Mouse (Mus musculus): Measurements from ENCODE around the gene Ncln. TPM values are rescaled to one million over a fixed set of nuclear protein-coding genes. Genes with fewer than 3 reads are reported as not detected.
A peak's percentile ranks its signal among the peaks of the same experiment; 100 is the strongest.

Gene Ncln
- 56.1 and 63.3 TPM in 2 replicates for polyA plus RNA-seq (2015; fragmentation: Nextera tagmentation; extraction: Ambion mirVana)

DNA sequence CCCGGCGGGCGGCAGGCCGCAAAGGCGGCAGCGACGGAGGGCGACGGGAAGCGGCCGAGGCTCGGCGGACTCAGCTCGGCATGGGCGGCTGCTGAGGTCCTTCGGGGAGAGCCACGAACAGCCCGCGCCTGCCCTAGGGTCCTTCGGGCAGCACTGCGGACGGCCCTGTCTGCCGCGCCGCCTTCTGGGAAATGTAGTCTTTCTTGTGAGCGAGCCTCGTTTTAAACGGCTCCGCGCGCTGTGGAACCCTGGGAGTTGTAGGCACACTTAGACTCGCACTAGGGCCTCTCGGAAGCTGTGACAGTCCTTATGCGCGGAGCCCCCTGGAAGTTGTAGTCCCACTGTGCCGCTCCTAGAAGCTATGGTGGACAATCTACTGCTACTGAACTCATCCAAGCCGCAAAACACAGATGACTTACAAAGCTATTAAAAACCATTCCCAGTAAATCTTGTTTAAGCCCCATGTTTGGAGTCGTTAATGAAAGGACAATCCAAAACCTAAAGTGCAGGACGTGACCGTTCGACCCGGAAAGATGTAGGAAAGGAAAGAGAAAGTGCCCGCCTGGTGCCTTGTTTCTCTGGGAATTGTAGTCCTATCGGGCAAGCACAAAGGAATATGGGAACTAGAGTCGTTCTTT is at the start of gene Ncln:
TSS of gene Ncln (minus strand) at position 129 of the 638 bp plus-strand sequence.
- Histone ChIP-seq H3K27me3 (ENCODE audit: insufficient read depth, low read length) (no peaks in the 10 kb centered on the region), H3K4me2 (ENCODE audit: low read length) (peak within 1 kb of the TSS; percentile 93), H3K36me3 (ENCODE audit: insufficient read depth, low read length) (peaks cover 12% of the 10 kb centered on the region; the same call in 1 of the 2 replicates), H3K27ac (peak within 1 kb of the TSS; percentile 65; the same call in 1 of the 2 replicates), H3K4me3 (replicated peaks; ENCODE audit: low read depth, low read length) (peak within 1 kb of the TSS; percentile 75), H3K4me1 (replicated peaks; ENCODE audit: insufficient read depth, low read length) (peaks cover 10% of the 10 kb centered on the region; the same call in 1 of the 2 replicates), H3K9me3 (replicated peaks; ENCODE audit: low read length) (no peaks in the 10 kb centered on the region), H3K9ac (ENCODE audit: low read depth, low read length) (peak within 1 kb of the TSS; percentile 83)
- TF ChIP-seq CTCF (IDR thresholded peaks at IDR 0.05; ENCODE audit: low read depth) = peak; percentile 11; the same call in 1 of the 2 replicates
- ATAC-seq (replicated peaks; ENCODE audit: low FRiP score, low read depth) (peak; percentile 96), DNase-seq (ENCODE audit: low spot score) (peak; percentile 100)
- whole genome bisulfite sequencing = under 1% methylated on average over 45 of the region's 45 CpGs

DNA sequence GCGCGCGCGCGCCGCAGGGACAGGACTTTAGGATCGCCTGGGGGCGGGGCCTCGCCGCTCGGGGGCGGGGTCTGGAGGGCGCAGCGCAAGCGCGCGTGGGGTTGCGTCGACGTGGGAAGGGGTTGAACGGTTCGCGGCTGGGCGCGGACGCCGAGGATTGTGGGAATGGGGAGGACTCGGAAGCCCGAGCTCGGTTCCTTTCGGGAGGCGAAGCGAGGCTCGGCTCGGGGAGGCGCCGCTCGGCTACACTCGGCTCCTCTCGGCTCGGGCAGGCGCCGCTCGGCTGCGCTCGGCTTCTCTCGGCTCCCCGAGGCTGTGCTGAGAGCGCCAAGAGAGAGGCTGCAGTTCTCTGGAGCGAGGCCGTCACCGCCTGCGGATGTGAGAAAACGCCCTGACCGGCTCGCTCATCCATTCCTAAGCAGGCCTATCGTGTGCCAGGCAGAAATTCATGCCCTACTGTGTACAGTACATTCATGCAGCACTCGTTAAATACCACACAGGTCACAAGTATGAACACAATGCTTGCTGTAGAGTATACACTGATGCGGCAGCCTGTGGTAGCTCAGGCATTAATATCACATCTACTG is 49.1 kb upstream of the Ncln start, which contains the start of gene Gna11:
TSS of gene Gna11 (minus strand) at position 30 of the 587 bp plus-strand sequence.
- Histone ChIP-seq H3K27me3 (ENCODE audit: insufficient read depth, low read length) (no peaks in the 10 kb centered on the region), H3K36me3 (ENCODE audit: insufficient read depth, low read length) (no peaks in the 10 kb centered on the region), H3K4me2 (ENCODE audit: low read length) (peak within 1 kb of the TSS; percentile 98), H3K27ac (peak within 1 kb of the TSS; percentile 73), H3K4me3 (replicated peaks; ENCODE audit: low read depth, low read length) (peak within 1 kb of the TSS; percentile 86), H3K4me1 (replicated peaks; ENCODE audit: insufficient read depth, low read length) (peaks cover 31% of the 10 kb centered on the region), H3K9me3 (replicated peaks; ENCODE audit: low read length) (no peaks in the 10 kb centered on the region), H3K9ac (ENCODE audit: low read depth, low read length) (peak within 1 kb of the TSS; percentile 93)
- no peak for TF ChIP-seq CTCF (IDR thresholded peaks at IDR 0.05; ENCODE audit: low read depth)
- 1% methylated on average over 59 of the region's 59 CpGs for WGBS
- ATAC-seq (replicated peaks; ENCODE audit: low FRiP score, low read depth) (peak; percentile 95), DNase-seq (ENCODE audit: low spot score) (peak; percentile 99)

DNA sequence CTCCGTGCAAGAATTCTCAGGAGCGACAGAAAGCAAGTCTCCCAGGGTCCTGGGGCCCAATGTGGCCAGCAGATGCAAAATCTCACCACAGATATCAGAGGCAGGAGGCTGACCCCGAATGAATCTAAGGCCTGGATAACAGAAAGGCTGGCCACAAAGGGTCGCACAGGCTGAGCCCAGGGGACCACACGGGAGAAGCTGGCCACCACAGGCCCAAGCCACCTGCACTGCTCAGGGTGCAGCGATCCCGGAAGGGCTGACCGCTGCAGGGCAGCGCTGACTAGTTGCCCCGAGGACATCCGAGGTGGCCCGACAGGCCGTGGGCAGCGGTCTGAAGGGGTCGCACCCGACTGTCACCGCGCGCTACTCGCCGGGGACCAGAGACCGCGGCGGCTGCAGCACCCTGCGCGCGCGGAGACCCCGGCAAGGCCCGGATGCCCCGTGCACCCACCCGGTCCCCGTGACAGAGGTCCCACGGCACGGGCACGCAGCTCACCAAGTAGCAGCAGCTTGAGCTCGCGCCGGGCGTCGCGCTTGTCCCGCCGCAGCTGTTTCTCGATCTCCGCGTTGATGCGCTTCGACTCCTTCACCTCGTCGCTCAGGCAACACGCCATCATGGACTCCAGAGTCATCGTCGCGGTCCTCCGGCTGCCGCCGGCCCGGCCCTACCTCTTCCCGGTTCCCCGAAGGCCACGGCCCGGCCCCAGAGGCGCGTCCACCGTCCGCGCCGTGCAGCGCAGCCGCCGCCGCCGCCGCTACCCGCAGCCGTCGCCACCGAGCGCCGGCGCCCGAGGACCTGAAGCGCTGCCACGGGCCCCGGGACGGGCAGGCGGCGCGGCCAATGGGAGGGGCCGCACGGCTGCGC is 48.3 kb upstream of the Ncln start:
- Histone ChIP-seq H3K4me3 (replicated peaks; ENCODE audit: low read depth, low read length) (peak overlapping the region; percentile 86), H3K9ac (ENCODE audit: low read depth, low read length) (peak overlapping the region; percentile 93), H3K27ac (peak overlapping the region; percentile 73), H3K9me3 (replicated peaks; ENCODE audit: low read length) (no peaks in the 10 kb centered on the region), H3K27me3 (ENCODE audit: insufficient read depth, low read length) (no peaks in the 10 kb centered on the region), H3K4me1 (replicated peaks; ENCODE audit: insufficient read depth, low read length) (peaks cover 31% of the 10 kb centered on the region), H3K36me3 (ENCODE audit: insufficient read depth, low read length) (no peaks in the 10 kb centered on the region), H3K4me2 (ENCODE audit: low read length) (peak overlapping the region; percentile 98)
- no peak for DNase-seq (ENCODE audit: low spot score)
- under 1% methylated on average over 82 of the region's 93 CpGs for WGBS
- ATAC-seq (replicated peaks; ENCODE audit: low FRiP score, low read depth) = peak; percentile 25
- no peak for TF ChIP-seq CTCF (IDR thresholded peaks at IDR 0.05; ENCODE audit: low read depth)

DNA sequence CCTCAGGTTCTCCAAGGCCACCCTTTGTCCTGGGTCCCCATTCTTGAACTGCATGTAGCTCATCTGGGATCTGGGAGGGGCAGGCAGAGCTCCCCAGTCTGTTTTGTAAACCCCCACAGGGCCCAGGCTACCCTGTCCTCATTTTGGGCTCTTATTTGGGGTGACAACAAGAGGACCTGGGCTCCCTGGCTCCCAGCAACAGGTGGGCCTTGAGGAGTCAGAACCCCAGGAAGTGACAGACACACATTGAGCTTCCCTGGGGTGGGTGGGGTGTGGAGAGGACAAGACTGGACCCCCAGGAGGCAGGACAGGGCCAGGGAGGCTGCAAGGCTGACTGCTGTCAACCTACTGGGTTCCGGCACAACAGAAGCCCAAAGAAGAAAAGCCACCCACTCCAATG is 47.4 kb upstream of the Ncln start:
- no peak overlapping the region for H3K27ac ChIP-seq
- ATAC-seq (replicated peaks; ENCODE audit: low FRiP score, low read depth) = no peak
- H3K36me3 ChIP-seq (ENCODE audit: insufficient read depth, low read length) = no peaks in the 10 kb centered on the region
- peak overlapping the region; percentile 93 for H3K9ac ChIP-seq (ENCODE audit: low read depth, low read length)
- 78% methylated on average over 1 of the region's 1 CpGs for WGBS
- H3K4me3 ChIP-seq (replicated peaks; ENCODE audit: low read depth, low read length) = peak overlapping the region; percentile 86
- DNase-seq (ENCODE audit: low spot score) = no peak
- peak overlapping the region; percentile 98 for H3K4me2 ChIP-seq (ENCODE audit: low read length)
- H3K27me3 ChIP-seq (ENCODE audit: insufficient read depth, low read length) = no peaks in the 10 kb centered on the region
- no peak for TF ChIP-seq CTCF (IDR thresholded peaks at IDR 0.05; ENCODE audit: low read depth)
- H3K4me1 ChIP-seq (replicated peaks; ENCODE audit: insufficient read depth, low read length) = peaks cover 31% of the 10 kb centered on the region
- no peaks in the 10 kb centered on the region for H3K9me3 ChIP-seq (replicated peaks; ENCODE audit: low read length)

DNA sequence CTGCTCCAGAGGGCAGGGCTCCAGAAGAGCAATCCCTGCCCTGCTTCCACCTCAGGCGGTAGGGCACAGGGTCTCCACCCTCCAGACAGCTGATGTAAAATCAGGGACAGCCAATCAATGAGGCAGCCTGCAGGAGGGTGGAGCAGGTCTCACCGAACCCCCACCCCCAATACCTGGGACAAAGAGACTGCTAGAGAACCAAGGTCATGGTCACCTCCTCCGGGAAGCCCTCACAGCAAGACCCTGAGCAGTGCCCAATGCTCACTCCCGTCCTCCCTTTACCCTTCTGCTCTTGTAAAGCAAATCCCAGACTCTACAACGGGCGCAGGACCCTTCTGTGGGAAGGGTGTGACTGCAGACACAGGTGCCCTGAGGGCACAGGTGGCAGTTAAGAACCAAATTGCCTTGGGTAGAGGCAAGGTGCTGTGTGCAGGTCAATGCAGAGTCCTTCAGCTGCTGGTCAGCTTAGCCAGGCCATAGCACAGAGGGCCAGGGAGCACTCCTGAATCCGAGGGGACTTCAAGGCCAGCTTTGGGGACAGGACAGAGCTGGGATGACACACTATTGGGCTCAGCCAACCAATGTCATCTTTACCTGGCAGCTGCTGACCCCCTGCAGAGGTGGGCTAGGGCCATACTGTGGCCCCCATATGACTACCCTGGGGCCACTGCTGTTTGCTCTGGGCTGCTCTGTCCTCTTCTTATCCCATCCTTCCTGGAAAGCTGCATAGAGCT is 46.7 kb upstream of the Ncln start:
- ATAC-seq (replicated peaks; ENCODE audit: low FRiP score, low read depth) = no peak
- peaks cover 31% of the 10 kb centered on the region for H3K4me1 ChIP-seq (replicated peaks; ENCODE audit: insufficient read depth, low read length)
- H3K4me3 ChIP-seq (replicated peaks; ENCODE audit: low read depth, low read length) = peak overlapping the region; percentile 86; the same call in 1 of the 2 replicates
- no peaks in the 10 kb centered on the region for H3K27me3 ChIP-seq (ENCODE audit: insufficient read depth, low read length)
- TF ChIP-seq CTCF (IDR thresholded peaks at IDR 0.05; ENCODE audit: low read depth) = no peak
- H3K36me3 ChIP-seq (ENCODE audit: insufficient read depth, low read length) = no peaks in the 10 kb centered on the region
- H3K4me2 ChIP-seq (ENCODE audit: low read length) = peak overlapping the region; percentile 98; the same call in 1 of the 2 replicates
- DNase-seq (ENCODE audit: low spot score) = no peak
- peak overlapping the region; percentile 62; the same call in 1 of the 2 replicates for H3K27ac ChIP-seq
- 69% methylated on average over 7 of the region's 7 CpGs for WGBS
- peak overlapping the region; percentile 93 for H3K9ac ChIP-seq (ENCODE audit: low read depth, low read length)
- no peaks in the 10 kb centered on the region for H3K9me3 ChIP-seq (replicated peaks; ENCODE audit: low read length)
